Mouse (Mus musculus) adipocyte (in vitro differentiated cells): ENCODE measurements around the gene Cbx6.

Source experiments
- DNase-seq: peaks from one replicate; pipeline ENCODE4 v3.0.0-alpha.2; 2016; ENCODE audit warnings: low spot score

Gene Cbx6

DNA sequence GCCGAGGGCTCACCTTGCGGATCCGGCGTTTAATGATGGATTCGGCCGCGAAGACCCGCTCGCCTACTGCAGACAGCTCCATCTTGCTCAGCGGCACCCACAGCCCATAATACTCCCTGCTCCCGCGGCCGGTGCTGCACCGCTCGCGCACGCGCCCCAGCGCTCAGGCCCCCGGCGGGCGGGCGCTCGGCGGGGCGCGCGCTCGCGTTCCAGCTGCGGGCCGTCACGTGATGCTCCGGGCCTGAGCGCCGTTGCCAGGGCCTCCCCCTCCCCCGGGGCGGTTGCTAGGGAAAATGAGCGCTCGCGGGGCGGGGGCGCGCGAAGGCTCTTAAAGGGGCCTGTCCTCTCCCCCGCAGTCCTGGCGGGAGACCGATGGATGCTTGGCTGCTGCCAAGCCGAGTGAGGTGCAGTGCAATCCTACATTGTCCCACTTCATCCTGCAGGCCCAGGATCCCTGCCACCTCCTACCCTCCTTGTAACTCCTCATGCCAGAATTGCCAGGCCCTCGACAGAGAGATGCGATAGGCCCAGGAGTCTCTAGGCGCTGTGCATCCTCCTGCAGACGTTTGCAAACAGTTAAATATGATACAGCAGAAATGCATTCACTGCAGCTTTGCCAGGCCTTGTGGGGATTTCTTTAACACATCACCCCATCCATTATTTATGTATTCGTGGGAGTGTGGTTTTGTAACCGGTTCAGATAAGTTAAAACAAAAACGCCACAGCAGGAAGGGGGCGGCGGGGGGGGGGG lies at the start of gene Cbx6, which contains the start of gene Npcd:
Gene Cbx6 (minus strand): TSS at position 559 of the 751 bp plus-strand sequence.
Gene Npcd (minus strand): TSS at position 108 of the 751 bp plus-strand sequence.
- DNase-seq: peak; percentile 79

- peak; percentile 83 for DNase-seq
Measured at GRCm38 (mm10) chr15:79883352-79883822, 48.9 kb upstream of the Cbx6 start.

GRCm38 (mm10) chr15:79882623-79883267 lies 48.3 kb upstream of the Cbx6 start:
- no peak for DNase-seq

GRCm38 (mm10) chr15:79880477-79880876 lies 46.0 kb upstream of the Cbx6 start:
- DNase-seq: peak; percentile 37

GRCm38 (mm10) chr15:79879319-79879718 lies 44.8 kb upstream of the Cbx6 start:
- peak; percentile 96 for DNase-seq

- DNase-seq: no peak
Measured at GRCm38 (mm10) chr15:79878725-79879136, 44.2 kb upstream of the Cbx6 start.

DNA sequence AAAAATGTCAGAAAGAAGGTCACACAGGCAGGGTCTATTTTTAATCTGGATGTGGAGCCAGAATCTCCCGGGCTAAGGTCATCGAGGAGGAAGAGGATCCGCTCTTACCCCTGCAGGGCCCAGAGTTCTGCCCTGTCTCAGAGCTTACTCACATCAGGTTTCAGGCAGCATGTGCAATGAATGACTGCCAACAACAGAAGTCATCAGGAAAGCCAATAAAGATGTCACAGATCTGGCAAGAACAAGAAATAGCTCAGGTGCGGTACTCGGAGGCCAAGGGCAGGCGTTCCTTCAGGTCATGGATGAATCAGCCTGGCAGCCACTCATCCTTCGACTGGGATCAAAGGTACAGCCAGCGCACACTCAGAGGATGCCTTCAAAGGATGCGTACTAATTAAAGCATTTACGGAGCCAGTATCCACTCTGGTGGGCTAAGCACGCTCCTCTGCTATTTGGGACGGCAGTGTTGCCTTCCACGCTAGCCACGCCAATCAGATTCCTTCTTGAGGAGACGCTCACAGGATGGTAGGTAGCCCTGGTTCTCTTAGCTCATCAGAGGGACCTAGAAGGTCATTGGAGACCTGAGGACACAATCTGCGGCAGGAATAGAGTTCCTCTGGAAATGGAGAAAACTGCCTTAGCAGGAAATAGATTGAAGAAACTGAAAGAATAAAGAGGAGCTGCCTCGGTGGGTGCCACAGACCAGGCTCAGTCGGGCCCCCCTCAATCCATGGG lies 40.9 kb upstream of the Cbx6 start:
- no peak for DNase-seq

GRCm38 (mm10) chr15:79873995-79874394 lies 39.5 kb upstream of the Cbx6 start:
- DNase-seq: peak; percentile 22

GRCm38 (mm10) chr15:79873545-79873944 lies 39.1 kb upstream of the Cbx6 start:
- no peak for DNase-seq

DNA sequence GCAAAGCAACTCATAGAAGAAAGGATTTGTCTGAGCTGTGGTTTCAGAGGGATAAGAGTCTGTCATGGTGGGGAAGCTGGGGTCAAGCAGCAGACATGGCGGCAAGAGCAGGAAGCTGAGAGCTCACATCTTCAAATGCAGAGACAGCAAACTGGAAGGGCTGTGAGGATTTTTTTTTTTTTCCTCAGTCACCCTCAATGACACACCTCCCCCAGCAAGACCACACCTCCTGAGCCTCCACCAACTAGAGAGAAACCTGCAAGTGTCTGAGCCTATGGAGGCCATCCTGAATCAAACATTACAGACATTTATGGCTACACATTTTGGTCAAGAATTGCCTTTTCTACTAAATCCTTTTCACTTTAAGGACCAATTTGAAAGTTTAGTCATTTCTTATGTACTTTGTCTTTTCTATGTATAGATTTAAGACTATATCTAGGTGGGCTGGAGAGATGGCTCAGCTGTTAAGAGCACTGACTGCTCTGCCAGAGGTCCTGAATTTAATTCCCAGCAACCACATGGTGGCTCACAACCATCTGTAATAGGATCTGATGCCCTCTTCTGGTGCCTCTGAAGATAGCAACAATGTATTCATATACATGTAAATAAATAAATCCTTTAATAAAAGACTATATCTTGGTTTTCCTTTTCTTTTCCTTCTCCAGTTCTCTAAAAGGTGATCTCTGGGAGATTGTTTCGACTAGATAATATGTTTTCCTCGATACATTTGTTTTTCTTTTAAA lies 32.9 kb upstream of the Cbx6 start:
- DNase-seq: no peak

DNA sequence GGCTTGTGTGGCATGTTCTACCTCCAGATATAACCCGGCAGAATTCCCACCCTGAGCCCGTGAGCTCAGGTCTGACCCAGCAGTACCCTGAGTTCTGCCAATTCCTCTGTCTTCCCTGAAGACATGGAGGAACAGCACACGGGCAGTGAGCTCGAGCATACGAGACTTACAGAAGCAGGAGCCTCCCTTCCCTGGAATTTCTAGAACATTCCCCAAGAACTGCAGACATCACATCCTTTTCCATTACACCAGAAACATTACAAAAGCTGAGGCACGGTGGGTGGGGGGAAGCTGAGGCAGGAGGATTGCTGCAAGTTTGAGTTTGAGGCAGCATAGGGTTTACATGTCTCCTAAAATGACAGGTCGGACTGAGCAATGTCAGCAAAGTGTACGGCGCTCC lies 25.3 kb upstream of the Cbx6 start:
- DNase-seq: no peak

- no peak for DNase-seq
Measured at GRCm38 (mm10) chr15:79858979-79859378, 24.5 kb upstream of the Cbx6 start.

- no peak for DNase-seq
Measured at GRCm38 (mm10) chr15:79850143-79850542, 15.7 kb upstream of the Cbx6 start.

GRCm38 (mm10) chr15:79847100-79847499 lies 12.6 kb upstream of the Cbx6 start:
- DNase-seq: no peak

DNA sequence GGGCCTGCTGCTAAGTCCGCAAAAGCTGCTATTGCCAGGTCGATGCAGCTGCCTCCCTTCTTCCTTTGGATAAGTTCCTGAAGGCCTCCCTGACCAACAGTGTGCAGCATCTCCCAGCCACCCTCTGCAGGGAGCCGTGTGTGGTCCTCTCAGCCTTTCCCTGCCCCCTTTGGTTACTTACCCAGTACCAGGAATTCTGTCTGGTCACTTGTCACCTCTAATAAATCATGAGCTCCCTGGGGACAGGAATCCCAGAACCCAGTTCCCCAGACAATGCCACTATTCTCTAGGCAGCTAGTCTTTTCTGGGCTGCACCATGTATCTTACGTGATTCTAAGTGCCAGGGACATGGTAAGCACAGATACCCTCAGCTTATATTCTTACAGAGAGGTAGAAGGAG lies 11.5 kb upstream of the Cbx6 start:
- DNase-seq: no peak

GRCm38 (mm10) chr15:79842985-79843384 lies 8.5 kb upstream of the Cbx6 start:
- no peak for DNase-seq

DNA sequence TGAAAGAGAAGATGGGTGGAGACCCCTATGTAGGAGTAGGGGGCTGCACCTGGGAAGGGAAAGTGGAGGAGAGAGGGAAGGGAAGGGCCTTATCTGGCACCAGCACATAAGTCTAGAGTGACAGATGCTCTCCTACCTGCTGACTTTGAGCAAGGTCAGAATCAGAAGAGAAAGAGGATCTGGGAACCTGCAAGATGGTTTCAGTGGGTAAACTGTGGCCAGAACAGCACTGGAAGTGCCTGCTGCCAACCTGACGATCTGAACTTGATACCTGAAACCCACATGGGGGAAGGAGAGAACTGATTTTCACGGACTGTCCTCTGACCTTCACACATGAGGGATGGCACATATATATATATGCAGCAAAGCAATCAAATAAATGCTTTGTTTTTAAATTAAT lies 5.8 kb upstream of the Cbx6 start:
- no peak for DNase-seq

- DNase-seq: no peak
Measured at GRCm38 (mm10) chr15:79834881-79835260, 383 bp upstream of the Cbx6 start.

DNA sequence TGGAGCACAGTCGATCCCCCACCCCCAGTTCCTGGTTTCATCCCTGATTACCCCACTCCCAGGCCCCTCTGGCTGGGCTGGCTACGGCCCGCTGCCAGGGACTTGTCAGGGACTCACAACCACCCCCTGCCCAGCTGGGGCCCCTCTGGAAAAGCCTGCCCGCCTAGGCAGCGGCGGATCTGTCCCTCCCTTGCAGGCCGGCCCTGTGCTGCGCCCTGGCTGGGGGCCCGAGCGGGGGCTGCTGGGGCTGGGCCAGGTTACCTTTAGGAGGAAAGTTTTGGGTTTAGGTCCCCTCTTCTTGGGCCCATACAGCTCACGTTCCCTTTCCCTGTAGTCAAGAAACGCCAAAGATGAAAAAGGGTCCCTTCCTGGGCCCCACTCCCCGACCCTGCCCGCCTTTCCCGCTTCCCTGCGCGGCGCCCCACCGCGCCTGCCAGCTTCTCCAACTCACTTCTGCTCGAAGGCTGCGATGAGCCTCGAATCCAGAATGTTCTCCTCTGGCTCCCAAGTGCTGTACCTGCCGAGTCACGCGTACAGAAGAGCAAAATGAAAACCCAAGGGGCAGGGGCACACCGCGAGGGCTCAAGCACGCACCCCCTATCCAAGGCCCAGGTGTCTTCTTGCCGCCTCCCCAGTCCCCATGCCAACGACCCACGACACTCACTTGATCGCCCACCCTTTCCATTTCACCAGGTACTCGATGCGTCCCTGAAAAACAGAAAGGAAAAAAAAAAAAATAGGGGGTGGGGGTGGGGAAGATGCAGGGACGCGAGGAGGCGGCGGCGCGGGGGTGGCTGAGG lies 1.0 kb downstream of the Cbx6 start:
- no peak for DNase-seq

DNA sequence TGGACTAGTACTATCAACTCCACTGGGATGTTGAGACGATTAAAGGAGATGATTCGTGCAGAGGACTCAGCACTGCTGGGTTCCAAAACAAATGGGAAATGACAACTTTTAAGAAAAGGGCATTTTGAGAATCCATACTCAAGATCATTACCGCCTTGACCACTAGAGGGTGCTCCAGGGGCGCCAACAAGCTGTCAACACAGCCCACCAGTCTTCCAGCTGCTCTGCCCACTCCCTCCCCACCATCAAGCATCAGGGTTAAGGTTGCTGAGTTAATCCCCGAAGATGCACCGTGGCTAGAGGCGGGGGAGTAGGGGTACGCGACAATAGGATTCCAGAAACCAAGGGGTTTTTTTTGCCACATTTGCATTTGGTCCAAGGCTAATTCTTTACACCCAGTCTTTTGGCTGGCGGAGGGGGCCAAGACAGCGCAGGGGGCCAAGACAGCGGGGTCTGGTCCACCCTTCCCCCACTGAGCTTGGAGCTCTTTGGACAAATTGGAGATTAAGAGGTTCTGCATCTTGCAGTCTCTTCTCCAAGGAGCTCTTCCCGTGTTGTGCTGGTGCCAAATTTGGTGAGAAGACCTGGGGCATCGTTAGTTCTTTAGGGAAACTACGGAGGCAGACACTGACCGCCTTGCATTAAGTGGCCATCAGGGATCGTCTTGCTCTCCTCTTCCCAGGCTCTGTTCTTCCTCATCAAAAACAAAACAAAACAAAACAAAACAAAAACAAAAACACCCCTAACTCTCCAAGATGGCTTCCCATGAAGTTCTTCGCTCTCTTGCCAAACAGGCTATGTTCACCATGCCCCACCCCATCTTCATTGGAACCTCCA lies 2.2 kb downstream of the Cbx6 start:
- peak; percentile 74 for DNase-seq
